11 mouse cellular contexts compared by ENCODE assay signal in genomic region chr19:45741431-45742217, GRCm38 (mm10). TPM values are rescaled to one million over a fixed set of nuclear protein-coding genes. Genes with fewer than 3 reads are reported as not detected.
DNase-seq lines count a peak whose midpoint lies in the region; ATAC-seq and TF ChIP-seq lines count a peak whose summit lies in the region.
"Had no signal": no experiment of that assay in that cellular context is flagged by ENCODE, and none has a peak within 500 bp of the region (broad histone marks: within the 10 kb centered on the region; RNA-seq: fewer than 3 reads in every experiment).

No protein-coding gene starts in this region.

- WGBS in heart, embryonic 12.5 days: 3% methylated on average over 45 of the region's 45 CpGs
- WGBS in forebrain, embryonic 13.5 days: 1% methylated on average over 45 of the region's 45 CpGs
- 4% methylated on average over 45 of the region's 45 CpGs for WGBS in liver, embryonic 15.5 days (ENCODE audit: insufficient replicate concordance)

- H3K4me3 ChIP-seq in heart, embryonic 12.5 days: peak overlapping the region; percentile 56
- peak overlapping the region; percentile 78 for H3K4me3 ChIP-seq in E14TG2a.4 (replicated peaks; ENCODE audit: low read length)
- H3K4me3 ChIP-seq in forebrain, embryonic 13.5 days: peak overlapping the region; percentile 42
- H3K4me3 ChIP-seq in liver, embryonic 15.5 days (replicated peaks): peak overlapping the region; percentile 39

- ATAC-seq in heart, embryonic 12.5 days (ENCODE audit: insufficient number of reproducible peaks, low FRiP score): no peak
- ATAC-seq in forebrain, embryonic 13.5 days: no peak
- ATAC-seq in liver, embryonic 15.5 days (ENCODE audit: insufficient read depth): no peak

- H3K27ac ChIP-seq in heart, embryonic 12.5 days (ENCODE audit: poor library complexity, severe bottlenecking): no peak overlapping the region
- no peak overlapping the region for H3K27ac ChIP-seq in forebrain, embryonic 13.5 days
- no peak overlapping the region for H3K27ac ChIP-seq in liver, embryonic 15.5 days (replicated peaks)

- no peak for DNase-seq in heart, postnatal 10 days
- DNase-seq in adrenal gland, postnatal 14 days: no peak
- no peak for DNase-seq in thymus, postnatal 0 days (ENCODE audit: low spot score)
- DNase-seq in cerebellum, adult 11-12 months: no peak
- DNase-seq: retina, postnatal 1 day had no signal

- no peaks in the 10 kb centered on the region for H3K9me3 ChIP-seq in heart, embryonic 12.5 days (replicated peaks)
- H3K9me3 ChIP-seq in E14TG2a.4 (ENCODE audit: low read length): no peaks in the 10 kb centered on the region
- H3K9me3 ChIP-seq in forebrain, embryonic 13.5 days (replicated peaks): no peaks in the 10 kb centered on the region
- H3K9me3 ChIP-seq in liver, embryonic 15.5 days (replicated peaks): no peaks in the 10 kb centered on the region

- no peak overlapping the region for H3K9ac ChIP-seq in heart, embryonic 12.5 days
- H3K9ac ChIP-seq in forebrain, embryonic 13.5 days: no peak overlapping the region
- no peak overlapping the region for H3K9ac ChIP-seq in liver, embryonic 15.5 days

- H3K36me3 ChIP-seq in heart, embryonic 12.5 days: no peaks in the 10 kb centered on the region
- H3K36me3 ChIP-seq in E14TG2a.4 (ENCODE audit: insufficient read depth, low read length): no peaks in the 10 kb centered on the region
- no peaks in the 10 kb centered on the region for H3K36me3 ChIP-seq in forebrain, embryonic 13.5 days (ENCODE audit: poor library complexity, severe bottlenecking)
- H3K36me3 ChIP-seq in liver, embryonic 15.5 days (replicated peaks): no peaks in the 10 kb centered on the region

- H3K27me3 ChIP-seq in heart, embryonic 12.5 days (replicated peaks): peaks cover 93% of the 10 kb centered on the region
- H3K27me3 ChIP-seq in E14TG2a.4 (ENCODE audit: insufficient read depth, low read length): peaks cover 92% of the 10 kb centered on the region
- peaks cover 99% of the 10 kb centered on the region for H3K27me3 ChIP-seq in forebrain, embryonic 13.5 days
- H3K27me3 ChIP-seq in liver, embryonic 15.5 days: peaks cover 100% of the 10 kb centered on the region

- intact Hi-C loops in heart, postnatal 10 days (cut with DNase I): no loop called here

- H3K4me1 ChIP-seq in heart, embryonic 12.5 days (replicated peaks): peaks cover 40% of the 10 kb centered on the region
- peaks cover 51% of the 10 kb centered on the region for H3K4me1 ChIP-seq in E14TG2a.4 (replicated peaks; ENCODE audit: low read depth, low read length)
- H3K4me1 ChIP-seq in forebrain, embryonic 13.5 days: peaks cover 41% of the 10 kb centered on the region
- H3K4me1 ChIP-seq in liver, embryonic 15.5 days (replicated peaks): peaks cover 41% of the 10 kb centered on the region

- peak overlapping the region; percentile 93 for H3K4me2 ChIP-seq in heart, embryonic 12.5 days
- H3K4me2 ChIP-seq in forebrain, embryonic 13.5 days: peak overlapping the region; percentile 70
- H3K4me2 ChIP-seq in liver, embryonic 15.5 days: no peak overlapping the region

- no peak for TF ChIP-seq CTCF in E14TG2a.4 (conservative IDR thresholded peaks at IDR 0.05; ENCODE audit: low read length)

RNA-seq across cellular contexts. Expression of gene Fgf8, which starts 1.1 kb away (rescaled TPM):
- polyA plus RNA-seq in heart, embryonic 12.5 days (2016; fragmentation: Nextera tagmentation; extraction: Ambion mirVana): not detected in 2 replicates
- total RNA-seq in heart, postnatal 10 days (2021): not detected
- polyA plus RNA-seq in forebrain, embryonic 13.5 days (2015; fragmentation: Nextera tagmentation; extraction: Ambion mirVana): 1.5 and 2.5 TPM in 2 replicates
- not detected in 2 replicates for polyA plus RNA-seq in liver, embryonic 15.5 days (2015; fragmentation: Nextera tagmentation; extraction: Ambion mirVana)
- total RNA-seq in adrenal gland, postnatal 14 days (2021): not detected in 2 replicates
- 0.17 and 0.19 TPM in 2 replicates for polyA plus RNA-seq in thymus, postnatal 0 days (2015; fragmentation: Nextera tagmentation; extraction: Ambion mirVana)
- total RNA-seq: adrenal gland, postnatal 10 days; CH12.LX had no signal

RNA-seq across cellular contexts. Expression of gene Npm3, which starts 7.8 kb away (rescaled TPM):
- polyA plus RNA-seq in heart, embryonic 12.5 days (2016; fragmentation: Nextera tagmentation; extraction: Ambion mirVana): 9.5 and 11.2 TPM in 2 replicates
- total RNA-seq in heart, postnatal 10 days (2021): 10 to 100 TPM; 17.7 to 19.7 TPM
- polyA plus RNA-seq in forebrain, embryonic 13.5 days (2015; fragmentation: Nextera tagmentation; extraction: Ambion mirVana): 9.4 and 10.9 TPM in 2 replicates
- polyA plus RNA-seq in liver, embryonic 15.5 days (2015; fragmentation: Nextera tagmentation; extraction: Ambion mirVana): 5.8 and 6.4 TPM in 2 replicates
- total RNA-seq in adrenal gland, postnatal 14 days (2021): 27.1 and 33.6 TPM in 2 replicates
- polyA plus RNA-seq in thymus, postnatal 0 days (2015; fragmentation: Nextera tagmentation; extraction: Ambion mirVana): 27.4 and 34.1 TPM in 2 replicates

RNA-seq across cellular contexts. Expression of gene Mgea5, which starts 42.0 kb away (rescaled TPM):
- polyA plus RNA-seq in heart, embryonic 12.5 days (2016; fragmentation: Nextera tagmentation; extraction: Ambion mirVana): 51.7 and 52.8 TPM in 2 replicates
- 10 to 100 TPM; 73.6 to 77.1 TPM for total RNA-seq in heart, postnatal 10 days (2021)
- polyA plus RNA-seq in forebrain, embryonic 13.5 days (2015; fragmentation: Nextera tagmentation; extraction: Ambion mirVana): 85.0 and 88.2 TPM in 2 replicates
- 16.9 and 20.2 TPM in 2 replicates for polyA plus RNA-seq in liver, embryonic 15.5 days (2015; fragmentation: Nextera tagmentation; extraction: Ambion mirVana)
- 71.8 and 76.5 TPM in 2 replicates for total RNA-seq in adrenal gland, postnatal 14 days (2021)
- 61.0 and 90.5 TPM in 2 replicates for polyA plus RNA-seq in thymus, postnatal 0 days (2015; fragmentation: Nextera tagmentation; extraction: Ambion mirVana)
